Mouse (Mus musculus) ES-Bruce4 (cell line): Measurements from ENCODE around the gene Setd5.

Source experiments
- CTCF ChIP-seq: IDR thresholded peaks from one replicate; pipeline ENCODE4 v1.8.1; 2011; ENCODE audit warnings: low read depth, low read length
- EP300 ChIP-seq: IDR thresholded peaks from 2 replicates; pipeline ENCODE4 v1.6.1; 2011; ENCODE audit warnings: low read depth, low read length; ENCODE audit not compliant: insufficient read depth

GRCm38 (mm10) chr6:113102541-113102940 is 25.4 kb downstream of the Setd5 start:
- TF ChIP-seq CTCF = no peak
- TF ChIP-seq EP300 = no peak
